Mouse (Mus musculus): Measurements from ENCODE around the gene Kcnh4. TPM values are rescaled to one million over a fixed set of nuclear protein-coding genes. Genes with fewer than 3 reads are reported as not detected.
A peak's percentile ranks its signal among the peaks of the same experiment; 100 is the strongest.

Kcnh4 gene
- polyA plus RNA-seq, 2 experiments: not detected

DNA sequence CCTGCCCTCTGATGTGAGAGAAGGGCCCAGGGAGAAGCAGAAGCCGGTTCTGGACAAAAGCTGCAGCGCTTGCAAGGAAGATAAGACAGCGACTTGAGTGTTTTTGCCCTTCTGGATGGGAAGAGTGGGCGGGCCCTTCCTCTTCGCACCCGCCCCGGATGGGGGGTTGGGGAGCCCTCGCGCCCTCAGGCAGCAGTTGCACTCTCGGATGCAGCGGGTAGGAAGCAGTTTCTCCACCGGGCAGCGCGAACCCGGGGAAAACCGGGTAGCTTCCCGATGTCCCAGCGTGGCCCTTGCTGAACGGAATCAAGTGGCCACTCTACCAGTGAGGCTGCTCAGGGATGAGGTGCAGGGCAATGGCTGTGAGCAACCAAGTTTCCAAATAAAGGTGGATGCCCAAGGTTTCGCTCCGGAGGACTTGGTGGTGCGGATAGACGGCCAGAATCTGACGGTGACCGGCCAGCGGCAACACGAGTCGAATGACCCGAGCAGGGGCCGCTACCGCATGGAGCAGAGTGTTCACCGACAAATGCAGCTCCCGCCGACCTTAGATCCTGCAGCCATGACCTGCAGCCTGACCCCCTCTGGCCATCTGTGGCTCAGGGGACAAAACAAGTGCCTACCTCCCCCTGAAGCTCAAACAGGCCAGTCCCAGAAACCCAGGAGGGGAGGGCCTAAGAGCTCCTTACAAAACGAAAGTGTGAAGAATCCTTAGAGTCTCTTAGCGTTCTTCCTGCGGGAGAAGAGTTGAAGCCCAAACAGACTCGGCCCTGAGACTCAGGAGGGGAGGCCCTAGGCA lies 45.8 kb downstream of the Kcnh4 start, which contains the start of gene Hspb9:
Gene Hspb9 (plus strand): TSS at position 116 of the 799 bp plus-strand sequence.
- Histone ChIP-seq H3K27ac (peak within 1 kb of the TSS; percentile 67), H3K9me3 (ENCODE audit: control insufficient read depth, low read length) (no peaks in the 10 kb centered on the region), H3K4me3 (ENCODE audit: insufficient read depth in 1 of 2, low read depth in 2 of 2, low read length in 2 of 2) (peak within 1 kb of the TSS; percentile 28 to 50), H3K36me3 (replicated peaks; ENCODE audit: control insufficient read depth, insufficient read depth, low read depth) (peaks cover 40% of the 10 kb centered on the region), H3K9ac (replicated peaks) (peak within 1 kb of the TSS; percentile 41), H3K4me1 (replicated peaks; ENCODE audit: control insufficient read depth in 2 of 2, insufficient read depth in 2 of 2, low read length in 1 of 2) (peaks cover 25 to 33% of the 10 kb centered on the region in 2 experiments), H3K27me3 (ENCODE audit: control insufficient read depth, insufficient read depth, low read length) (no peaks in the 10 kb centered on the region), H3K4me2 (ENCODE audit: low read depth) (peak within 1 kb of the TSS; percentile 97)
- 3% methylated on average over 38 of the region's 38 CpGs for WGBS (ENCODE audit: insufficient replicate concordance)
- peak; percentile 63 to 64 (median 64) for DNase-seq (ENCODE audit: low read depth in 3 of 3, low spot score in 3 of 3)
- ATAC-seq (ENCODE audit: insufficient read depth): peak; percentile 71
- TF ChIP-seq EP300 (IDR thresholded peaks at IDR 0.05; ENCODE audit: low read depth): no peak
- TF ChIP-seq CTCF (IDR thresholded peaks at IDR 0.05; ENCODE audit: low read depth): no peak

DNA sequence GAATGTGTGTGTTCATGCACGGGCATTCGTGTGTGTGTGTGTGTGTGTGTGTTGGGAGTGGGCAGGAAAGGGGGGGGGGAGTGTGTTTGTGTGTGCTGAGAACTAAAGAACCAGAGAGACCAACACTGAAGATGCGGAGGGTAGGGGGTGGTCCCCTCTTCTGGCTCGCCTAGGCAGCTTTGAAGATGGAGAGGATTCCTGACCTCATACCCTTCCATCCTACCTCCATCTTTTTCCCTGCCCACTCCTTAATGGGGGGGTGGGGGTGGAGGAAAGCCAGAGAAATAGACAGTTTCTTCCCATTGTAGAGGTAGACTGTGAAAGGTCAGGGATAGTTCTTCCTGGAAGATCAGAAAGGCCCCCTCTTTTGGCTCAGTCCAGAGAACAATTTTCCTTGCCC lies 46.6 kb downstream of the Kcnh4 start:
- peak overlapping the region; percentile 85 for H3K4me2 ChIP-seq (ENCODE audit: low read depth)
- TF ChIP-seq EP300 (IDR thresholded peaks at IDR 0.05; ENCODE audit: low read depth): no peak
- TF ChIP-seq CTCF (IDR thresholded peaks at IDR 0.05; ENCODE audit: low read depth): no peak
- H3K27ac ChIP-seq: peak overlapping the region; percentile 67
- peak overlapping the region; percentile 41 for H3K9ac ChIP-seq (replicated peaks)
- H3K9me3 ChIP-seq (ENCODE audit: control insufficient read depth, low read length): no peaks in the 10 kb centered on the region
- DNase-seq (ENCODE audit: low read depth in 3 of 3, low spot score in 3 of 3): no peak
- H3K27me3 ChIP-seq (ENCODE audit: control insufficient read depth, insufficient read depth, low read length): no peaks in the 10 kb centered on the region
- peaks cover 25 to 33% of the 10 kb centered on the region in 2 experiments for H3K4me1 ChIP-seq (replicated peaks; ENCODE audit: control insufficient read depth in 2 of 2, insufficient read depth in 2 of 2, low read length in 1 of 2)
- WGBS (ENCODE audit: insufficient replicate concordance): 60% methylated on average over 4 of the region's 4 CpGs
- no peak for ATAC-seq (ENCODE audit: insufficient read depth)
- H3K4me3 ChIP-seq (ENCODE audit: insufficient read depth in 1 of 2, low read depth in 2 of 2, low read length in 2 of 2): peak overlapping the region in 1 of 2 experiments; percentile 50; a peak in 2 of 4 replicates
- H3K36me3 ChIP-seq (replicated peaks; ENCODE audit: control insufficient read depth, insufficient read depth, low read depth): peaks cover 33% of the 10 kb centered on the region

DNA sequence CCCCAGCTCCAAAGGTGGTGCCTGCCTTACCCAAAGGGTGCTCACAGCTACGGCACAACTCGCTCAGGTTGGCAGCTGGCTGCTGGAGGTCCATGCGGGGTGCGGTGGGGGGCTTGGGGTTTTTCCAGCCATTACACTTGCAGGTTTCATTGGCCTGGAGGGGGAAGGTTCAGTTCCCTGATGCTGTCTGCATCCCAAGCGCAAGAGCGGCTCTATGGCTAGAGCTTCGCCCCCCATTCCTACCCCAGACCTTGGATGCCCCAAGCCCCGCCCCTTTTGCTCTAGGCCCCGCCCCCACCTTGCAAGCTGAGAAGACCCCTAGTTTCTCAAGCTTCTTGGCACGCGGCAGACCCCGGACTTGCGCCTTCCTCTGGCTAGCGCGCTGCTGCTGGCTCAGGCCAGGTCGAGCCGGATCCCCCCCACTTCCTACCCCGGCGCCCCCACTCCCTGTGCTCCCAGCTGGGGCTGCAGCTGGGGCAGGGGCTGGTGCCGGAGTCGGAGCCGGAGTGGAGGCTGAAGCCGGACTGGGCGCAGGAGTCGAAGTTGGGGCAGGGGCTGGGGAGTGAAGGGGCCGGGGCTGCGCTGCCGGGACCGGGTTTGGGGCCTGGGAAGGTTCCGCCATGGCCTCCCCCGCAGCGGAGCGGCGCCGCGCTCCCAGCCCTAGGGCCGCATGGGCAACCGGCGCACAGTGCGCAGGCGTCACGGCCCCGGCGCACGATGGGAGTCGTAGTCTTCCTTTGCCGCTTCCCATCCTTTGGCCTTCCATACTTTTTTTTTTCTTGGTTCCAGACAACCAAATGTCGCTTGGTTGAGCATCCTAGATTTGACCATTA lies 47.7 kb downstream of the Kcnh4 start, which contains the start of gene Kat2a:
Gene Kat2a (minus strand): TSS at position 683 of the 833 bp plus-strand sequence.
- TF ChIP-seq CTCF (IDR thresholded peaks at IDR 0.05; ENCODE audit: low read depth) (no peak), EP300 (IDR thresholded peaks at IDR 0.05; ENCODE audit: low read depth) (no peak)
- peak; percentile 63 for ATAC-seq (ENCODE audit: insufficient read depth)

DNA sequence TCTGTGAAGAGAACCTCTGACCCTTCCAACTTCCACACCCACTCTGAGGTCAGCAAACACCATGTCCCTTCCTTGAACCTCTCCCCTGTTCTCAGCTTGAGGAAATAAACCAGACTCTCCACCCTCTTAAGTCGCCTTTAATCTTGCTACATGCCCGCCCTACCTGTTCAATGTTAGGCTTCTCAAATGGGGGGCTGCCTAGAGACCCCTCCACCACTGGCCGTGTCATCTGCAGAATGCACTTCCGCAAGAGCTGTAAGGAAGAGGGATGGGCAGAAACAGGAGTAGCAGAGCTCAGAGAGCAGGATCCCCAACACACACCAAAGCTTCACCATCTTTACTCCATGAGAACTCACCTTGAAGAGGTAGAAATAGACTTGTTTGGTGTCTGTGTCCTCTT lies 48.8 kb downstream of the Kcnh4 start:
- H3K4me2 ChIP-seq (ENCODE audit: low read depth): no peak overlapping the region

More for the DNA sequence above, 47.7 kb downstream of the Kcnh4 start, which contains the start of gene Kat2a:
- Histone ChIP-seq H3K36me3 (replicated peaks; ENCODE audit: control insufficient read depth, insufficient read depth, low read depth) (peaks cover 21% of the 10 kb centered on the region), H3K4me2 (ENCODE audit: low read depth) (peak within 1 kb of the TSS; percentile 97), H3K27ac (peak within 1 kb of the TSS; percentile 67), H3K27me3 (ENCODE audit: control insufficient read depth, insufficient read depth, low read length) (no peaks in the 10 kb centered on the region), H3K4me3 (ENCODE audit: insufficient read depth in 1 of 2, low read depth in 2 of 2, low read length in 2 of 2) (peak within 1 kb of the TSS; percentile 68 to 90), H3K9me3 (ENCODE audit: control insufficient read depth, low read length) (no peaks in the 10 kb centered on the region), H3K4me1 (replicated peaks; ENCODE audit: control insufficient read depth in 2 of 2, insufficient read depth in 2 of 2, low read length in 1 of 2) (peaks cover 25 to 33% of the 10 kb centered on the region in 2 experiments), H3K9ac (replicated peaks) (peak within 1 kb of the TSS; percentile 91)
- DNase-seq (ENCODE audit: low read depth in 3 of 3, low spot score in 3 of 3): peak; percentile 44 to 55 (median 51)
- WGBS (ENCODE audit: insufficient replicate concordance): 2% methylated on average over 48 of the region's 48 CpGs

More for the DNA sequence above, 48.8 kb downstream of the Kcnh4 start:
- peaks cover 25 to 33% of the 10 kb centered on the region in 2 experiments for H3K4me1 ChIP-seq (replicated peaks; ENCODE audit: control insufficient read depth in 2 of 2, insufficient read depth in 2 of 2, low read length in 1 of 2)
- H3K9ac ChIP-seq (replicated peaks): no peak overlapping the region
- peaks cover 13% of the 10 kb centered on the region for H3K36me3 ChIP-seq (replicated peaks; ENCODE audit: control insufficient read depth, insufficient read depth, low read depth)
- DNase-seq (ENCODE audit: low read depth in 3 of 3, low spot score in 3 of 3) (no peak), ATAC-seq (ENCODE audit: insufficient read depth) (no peak)
- no peaks in the 10 kb centered on the region for H3K27me3 ChIP-seq (ENCODE audit: control insufficient read depth, insufficient read depth, low read length)
- H3K4me3 ChIP-seq (ENCODE audit: insufficient read depth in 1 of 2, low read depth in 2 of 2, low read length in 2 of 2): no peak overlapping the region
- 73% methylated on average over 4 of the region's 4 CpGs for WGBS (ENCODE audit: insufficient replicate concordance)
- no peak for TF ChIP-seq CTCF (IDR thresholded peaks at IDR 0.05; ENCODE audit: low read depth)
- TF ChIP-seq EP300 (IDR thresholded peaks at IDR 0.05; ENCODE audit: low read depth): no peak
- no peak overlapping the region for H3K27ac ChIP-seq
- H3K9me3 ChIP-seq (ENCODE audit: control insufficient read depth, low read length): no peaks in the 10 kb centered on the region
